Mouse (Mus musculus) adrenal gland, postnatal 36 days (tissue): ENCODE measurements at regions not wholly inside any gene's neighbourhood (a gene's known extent, or its start where the extent isn't known, plus 50 kb on each side); places are given as distances from the start of the nearest gene placed in this dataset.
"Not testable (repeated sequence)": the region's sequence is repeated elsewhere in the genome, so short reads cannot be mapped to it uniquely, and the experiment has no call there.

ENCODE experiments used
- DNase-seq, 2 experiments: peaks; one replicate each; pipeline ENCODE4 v3.0.0; 2021; ENCODE audit warnings: mixed read lengths in 1 of 2

DNA sequence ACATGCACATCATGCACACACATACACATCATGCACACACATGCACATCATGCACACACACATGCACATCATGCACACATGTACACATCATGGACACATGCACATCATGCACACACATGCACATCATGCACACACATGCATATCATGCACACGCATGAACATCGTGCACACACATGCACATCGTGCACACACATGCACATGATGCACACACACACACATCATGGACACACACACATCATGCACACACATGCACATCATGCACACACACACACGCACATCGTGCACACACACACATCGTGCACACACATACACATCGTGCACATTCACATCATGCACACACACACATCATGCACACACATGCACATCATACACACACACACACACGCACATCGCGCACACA, 104.9 kb upstream of the Gcfc2 start:
- no peak for DNase-seq

DNA sequence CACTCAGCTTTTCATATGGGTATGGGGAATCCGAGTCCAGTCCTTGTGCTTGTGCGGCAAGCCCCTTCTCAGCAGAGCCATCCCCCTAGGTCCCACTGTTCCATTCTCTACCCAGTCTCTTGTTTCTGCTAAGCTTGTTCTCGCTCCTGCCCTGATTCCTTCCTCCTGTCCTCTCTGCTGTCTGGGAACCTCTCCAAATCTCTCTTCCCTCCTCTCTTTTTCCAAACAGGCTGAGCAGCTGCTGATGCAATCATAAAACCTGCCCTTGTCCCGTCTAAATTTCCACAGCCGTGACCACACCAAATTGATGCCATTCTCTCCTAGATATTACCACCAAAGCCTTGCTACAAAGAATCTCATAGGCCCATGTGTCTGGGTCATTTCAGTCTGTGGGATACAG, 103.4 kb upstream of the Gcfc2 start:
- DNase-seq = no peak

DNA sequence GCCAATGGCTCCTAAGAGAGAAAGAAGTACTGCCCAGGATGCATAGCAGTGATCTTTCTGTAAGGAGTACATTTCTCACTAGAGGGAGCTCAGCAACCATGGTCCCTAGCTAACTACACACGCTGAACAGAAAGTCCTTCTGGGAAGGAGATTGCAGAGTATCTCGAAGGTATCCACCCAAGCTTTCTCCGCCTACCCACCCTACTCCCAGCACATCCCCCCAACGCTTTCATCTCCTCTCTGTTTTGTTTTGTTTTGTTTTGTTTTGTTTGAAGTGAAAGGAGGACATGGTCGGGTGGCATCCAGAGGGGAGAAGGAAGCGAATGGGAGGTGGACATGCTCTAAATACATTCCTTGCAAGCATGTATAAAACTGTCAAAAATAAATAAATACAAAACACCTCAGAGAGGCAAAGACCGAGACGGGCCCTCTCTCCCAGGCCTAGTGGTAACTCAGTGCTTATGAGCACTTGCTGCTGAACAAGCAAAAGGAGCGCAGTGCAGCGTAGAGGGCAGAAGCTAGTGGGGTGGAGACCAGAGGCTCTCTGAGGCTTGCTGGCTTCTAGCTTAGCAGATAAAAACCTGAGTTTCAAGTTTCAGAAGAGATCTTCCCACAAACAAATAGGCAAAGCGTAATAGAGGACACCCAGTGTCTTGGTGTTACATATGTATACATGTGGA, 83.9 kb upstream of the Gcfc2 start:
- DNase-seq = peak in 1 of 2 experiments; percentile 13

DNA sequence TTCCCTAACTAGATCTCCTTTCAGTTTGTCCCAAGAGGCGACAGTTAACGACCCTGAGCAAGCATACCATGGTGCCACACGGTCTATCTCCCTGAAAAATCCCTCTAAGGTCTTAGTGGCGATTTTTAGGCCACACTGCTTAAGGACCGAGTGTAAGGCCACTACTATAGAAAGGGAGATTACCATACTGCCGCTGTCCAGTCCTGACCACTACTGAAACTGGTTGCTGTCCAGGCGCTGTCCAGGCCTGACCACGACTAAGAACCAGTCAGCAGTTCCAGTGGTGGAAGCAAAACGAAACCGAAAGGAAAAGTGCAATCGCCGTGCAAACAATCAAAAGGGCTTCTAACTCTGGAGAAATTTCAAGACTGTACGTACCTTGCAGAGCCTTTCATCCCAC, 55.3 kb upstream of the Gcfc2 start:
- DNase-seq = not testable (repeated sequence)
